Mouse (Mus musculus) embryonic facial prominence, embryonic 11.5 days (tissue): ENCODE results near the gene Gria3. TPM values are rescaled to one million over a fixed set of nuclear protein-coding genes. Genes with fewer than 3 reads are reported as not detected.

Experiments used
- ATAC-seq: fragments of 200-750 bp; cut with Nextera tagmentation; replicated peaks from 2 replicates; pipeline ENCODE4 v1.8.0; 2017; ENCODE audit warnings: low read depth; ENCODE audit not compliant: insufficient number of reproducible peaks, low FRiP score, low TSS enrichment
- DNase-seq: peaks from one replicate; pipeline ENCODE4 v3.0.0-alpha.2; 2015; ENCODE audit warnings: low spot score
- H3K27ac ChIP-seq: fragments of 300-500 bp; sonication (generic); replicated peaks from 2 replicates; pipeline ENCODE4 v1.5.1; 2014; ENCODE audit warnings: mild to moderate bottlenecking, low read depth, low read length, control low read depth
- H3K27me3 ChIP-seq: fragments of 300-500 bp; sonication (generic); 2 replicates; pipeline ENCODE4 v1.6.1; 2014; ENCODE audit warnings: mild to moderate bottlenecking, low read length, moderate library complexity, mixed read lengths; ENCODE audit not compliant: control insufficient read depth, insufficient read depth
- H3K36me3 ChIP-seq: fragments of 300-500 bp; sonication (generic); replicated peaks from 2 replicates; pipeline ENCODE4 v1.6.1; 2014; ENCODE audit warnings: low read depth, mild to moderate bottlenecking, low read length, moderate library complexity, mixed read lengths; ENCODE audit not compliant: control insufficient read depth, insufficient read depth
- H3K4me1 ChIP-seq: fragments of 300-500 bp; sonication (generic); 2 replicates; pipeline ENCODE4 v1.6.1; 2014; ENCODE audit warnings: low read length, mixed read lengths; ENCODE audit not compliant: control insufficient read depth, insufficient read depth
- H3K4me2 ChIP-seq: fragments of 300-500 bp; sonication (generic); 2 replicates; pipeline ENCODE4 v1.6.1; 2014; ENCODE audit warnings: low read depth, mild to moderate bottlenecking, control low read depth, low read length, moderate library complexity
- H3K4me3 ChIP-seq: fragments of 300-500 bp; sonication (generic); 2 replicates; pipeline ENCODE4 v1.5.1; 2014; ENCODE audit warnings: low read depth, low read length, control low read depth
- H3K9ac ChIP-seq: fragments of 300-500 bp; sonication (generic); replicated peaks from 2 replicates; pipeline ENCODE4 v1.6.1; 2014; ENCODE audit warnings: mild to moderate bottlenecking, control low read depth, low read length
- H3K9me3 ChIP-seq: fragments of 300-500 bp; sonication (generic); replicated peaks from 2 replicates; pipeline ENCODE4 v1.6.1; 2016; ENCODE audit warnings: mild to moderate bottlenecking, low read length, inconsistent platforms, mixed read lengths; ENCODE audit not compliant: control insufficient read depth
- WGBS: fragments of 180-500 bp; shearing (Covaris S2); extraction: QIAGEN DNeasy Blood & Tissue Kit; methylation state at CpG from one replicate; pipeline ENCODE4 v1.1.7; 2014; 5-methylcytosine and 5-hydroxymethylcytosine counted together
- microRNA-seq: library from miRNA; unstranded; fragments of <30 nt; microRNA quantifications from one replicate; pipeline ENCODE4, GENCODE M21; 2016; ENCODE audit warnings: borderline number of aligned reads
- polyA plus RNA-seq: library from polyadenylated mRNA; unstranded; fragments of >200 nt; fragmentation: Nextera tagmentation; extraction: Ambion mirVana; gene quantifications from 2 replicates; pipeline ENCODE4 v1.2.1, GENCODE M21; 2014

Gria3 gene
- polyA plus RNA-seq, 1 experiment from 2014 or later, result 4.8 TPM

- Histone ChIP-seq H3K9me3 (no peaks in the 10 kb centered on the region), H3K9ac (no peak overlapping the region), H3K36me3 (no peaks in the 10 kb centered on the region), H3K4me1 (no peaks in the 10 kb centered on the region), H3K4me2 (no peak overlapping the region), H3K27me3 (no peaks in the 10 kb centered on the region), H3K27ac (no peak overlapping the region), H3K4me3 (no peak overlapping the region)
- DNase-seq (no peak), ATAC-seq (no peak)
- WGBS, result 56% methylated on average over 4 of the region's 4 CpGs
Observed at GRCm38 (mm10) chrX:41657791-41658190, 257.1 kb downstream of the Gria3 start.

GRCm38 (mm10) chrX:41688869-41689268, 288.2 kb downstream of the Gria3 start:
- WGBS, result 59% methylated on average over 2 of the region's 2 CpGs
- ATAC-seq, result no peak
- no peaks in the 10 kb centered on the region for H3K36me3 ChIP-seq

DNA sequence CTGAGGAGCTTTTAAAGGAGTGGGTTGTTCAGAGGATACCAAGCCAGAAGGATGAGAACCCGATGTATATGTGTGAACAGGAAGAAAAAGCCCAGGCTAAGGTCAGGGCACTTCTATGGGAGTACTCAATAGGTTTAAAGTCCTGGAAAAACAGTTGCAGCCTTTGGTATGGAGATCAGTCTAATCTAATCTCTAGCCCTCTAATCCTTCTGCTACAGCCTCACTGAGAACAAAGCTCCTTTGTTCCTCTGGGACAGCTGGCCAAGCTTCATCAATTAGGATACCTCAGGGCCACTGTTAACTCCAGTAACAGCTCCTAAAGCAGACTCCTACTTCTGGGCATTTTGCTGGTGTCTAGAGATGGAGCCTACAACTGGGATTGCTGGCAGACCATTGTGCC, 291.4 kb downstream of the Gria3 start:
- Histone ChIP-seq H3K4me3 (no peak overlapping the region), H3K27me3 (no peaks in the 10 kb centered on the region), H3K36me3 (no peaks in the 10 kb centered on the region), H3K9ac (no peak overlapping the region), H3K4me2 (no peak overlapping the region), H3K4me1 (no peaks in the 10 kb centered on the region), H3K9me3 (no peaks in the 10 kb centered on the region), H3K27ac (no peak overlapping the region)
- DNase-seq (no peak), ATAC-seq (no peak)
- 0% methylated on average over 1 of the region's 1 CpGs for WGBS

More at GRCm38 (mm10) chrX:41688869-41689268, 288.2 kb downstream of the Gria3 start:
- no peaks in the 10 kb centered on the region for H3K4me1 ChIP-seq
- H3K27me3 ChIP-seq, result no peaks in the 10 kb centered on the region
- H3K9ac ChIP-seq, result no peak overlapping the region
- DNase-seq, result no peak
- no peak overlapping the region for H3K4me2 ChIP-seq
- no peak overlapping the region for H3K27ac ChIP-seq
- H3K9me3 ChIP-seq, result no peaks in the 10 kb centered on the region
- no peak overlapping the region for H3K4me3 ChIP-seq

Small RNA genes within 50 kb of the gene (microRNA-seq; reads per million reads assigned to microRNA genes)
- not detected for gene Gm22413
